Mouse (Mus musculus) hematopoietic stem cell, adult 5-6 weeks (primary cell): ENCODE results near the gene Tbc1d14. TPM values are rescaled to one million over a fixed set of nuclear protein-coding genes. Genes with fewer than 3 reads are reported as not detected.

Experiments used
- ATAC-seq, 2 experiments: fragments of 125-278 bp in 1 of 2; replicated peaks in 1 of 2; 2 replicates each; pipeline ENCODE4 v1.8.0; 2016 to 2017; ENCODE audit warnings: inconsistent platforms in 2 of 2, mild to moderate bottlenecking in 2 of 2, moderate number of reproducible peaks in 2 of 2, low read depth in 1 of 2, moderate TSS enrichment in 1 of 2; ENCODE audit not compliant: low FRiP score in 2 of 2, poor library complexity in 2 of 2, severe bottlenecking in 2 of 2, insufficient read depth in 1 of 2, low TSS enrichment in 1 of 2
- total RNA-seq: library from RNA; stranded (forward); fragments of 172-1452, 232-1000 nt; gene quantifications from 2 replicates; pipeline ENCODE4 v1.2.3, GENCODE M21; 2017

The Tbc1d14 gene
- total RNA-seq, 1 experiment from 2014 or later = 8.8 TPM

DNA sequence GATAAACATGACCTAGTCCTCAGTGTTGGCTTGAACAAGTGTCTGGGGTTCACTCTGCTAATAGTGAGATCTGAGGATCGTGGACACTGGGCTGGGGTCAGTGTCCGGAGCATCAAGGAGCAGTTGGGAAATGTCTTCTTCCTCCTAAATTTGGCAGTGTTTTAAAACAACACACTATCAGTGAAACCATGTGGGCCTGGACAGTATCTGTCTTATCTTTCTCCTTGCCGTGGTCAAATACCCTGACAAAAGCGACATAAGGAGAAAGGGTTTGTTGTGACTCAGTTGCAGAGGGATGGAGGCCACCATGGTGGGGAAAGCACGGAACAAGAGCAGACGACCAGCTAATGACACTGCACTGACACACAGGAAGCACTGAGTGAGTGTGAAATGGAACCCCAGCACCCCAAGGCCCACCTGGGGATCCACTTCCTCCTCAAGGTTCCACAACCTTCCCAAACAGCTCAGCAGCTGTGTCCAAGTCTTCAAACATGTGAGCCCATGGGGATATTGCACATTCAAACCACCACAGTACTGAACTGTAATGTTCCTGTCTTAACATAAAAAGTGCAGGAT, 58.5 kb downstream of the Tbc1d14 start:
- no peak for ATAC-seq

DNA sequence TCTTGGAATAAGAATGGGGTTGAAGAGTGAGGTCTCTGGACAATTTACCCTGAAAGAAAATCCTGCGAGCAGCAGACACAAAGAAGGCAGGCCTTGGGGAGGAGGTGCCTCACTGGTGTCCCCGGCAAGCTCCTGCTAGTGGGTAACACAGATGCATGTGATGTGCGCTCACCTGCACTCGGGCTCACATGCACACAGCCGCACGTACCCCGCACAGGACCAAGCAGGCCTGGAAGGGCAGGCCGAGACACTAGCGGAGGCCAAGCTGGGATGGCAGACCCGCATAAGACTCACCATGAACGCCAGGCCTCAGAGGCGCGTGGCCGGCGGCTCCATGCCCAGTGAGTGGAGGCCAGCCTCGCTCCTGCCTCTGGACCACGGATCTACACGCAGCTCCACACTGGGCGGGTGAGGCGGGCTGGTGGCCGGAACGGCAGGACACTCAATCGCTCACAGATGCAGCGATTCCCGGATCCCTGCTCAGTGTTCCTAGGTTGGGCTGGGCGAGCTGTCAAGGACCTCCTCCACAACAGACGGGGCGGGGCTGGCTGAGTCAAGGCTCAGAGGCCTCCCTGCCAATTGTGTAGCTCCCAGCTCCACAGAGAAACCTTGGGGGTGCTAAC, 62.8 kb downstream of the Tbc1d14 start:
- ATAC-seq = peak; percentile 91 to 94

DNA sequence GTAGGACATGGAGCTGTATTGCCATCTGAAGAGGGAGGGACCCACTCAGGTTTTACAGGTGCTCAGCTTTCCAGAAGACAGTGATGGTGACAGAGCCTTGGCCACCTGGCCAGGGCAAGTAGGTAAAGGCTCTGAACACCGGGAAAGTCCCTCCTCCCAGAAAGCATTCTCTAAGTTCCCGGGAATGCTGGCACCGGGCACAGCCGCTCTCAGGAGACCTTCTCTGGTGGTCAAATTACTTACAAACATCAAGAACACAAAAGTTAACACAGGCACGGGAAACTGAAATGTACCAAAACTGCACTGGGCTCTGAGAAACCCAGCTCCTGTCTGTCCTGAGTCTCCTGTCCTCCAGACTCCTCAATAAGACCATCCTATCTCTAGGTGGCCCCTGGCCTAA, 63.4 kb downstream of the Tbc1d14 start:
- no peak for ATAC-seq

DNA sequence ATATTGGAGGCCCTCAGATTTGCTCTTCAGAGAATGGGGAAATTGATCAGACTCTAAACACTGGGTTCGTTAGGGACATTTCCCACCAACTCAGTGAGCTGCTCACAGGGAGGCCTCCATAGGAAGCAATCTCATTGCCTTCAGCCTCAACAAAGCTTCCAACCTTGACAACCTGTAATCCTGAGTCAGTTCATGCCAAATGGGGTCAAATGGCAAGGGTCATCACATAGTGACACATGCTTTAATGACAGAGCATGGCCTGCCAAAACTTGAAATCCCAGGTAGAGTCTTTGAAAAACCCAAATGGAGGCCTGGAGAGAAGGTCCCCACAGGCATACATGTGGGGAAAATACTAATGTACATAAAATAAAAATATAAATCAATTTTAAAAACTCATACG, 66.2 kb downstream of the Tbc1d14 start:
- ATAC-seq = no peak

DNA sequence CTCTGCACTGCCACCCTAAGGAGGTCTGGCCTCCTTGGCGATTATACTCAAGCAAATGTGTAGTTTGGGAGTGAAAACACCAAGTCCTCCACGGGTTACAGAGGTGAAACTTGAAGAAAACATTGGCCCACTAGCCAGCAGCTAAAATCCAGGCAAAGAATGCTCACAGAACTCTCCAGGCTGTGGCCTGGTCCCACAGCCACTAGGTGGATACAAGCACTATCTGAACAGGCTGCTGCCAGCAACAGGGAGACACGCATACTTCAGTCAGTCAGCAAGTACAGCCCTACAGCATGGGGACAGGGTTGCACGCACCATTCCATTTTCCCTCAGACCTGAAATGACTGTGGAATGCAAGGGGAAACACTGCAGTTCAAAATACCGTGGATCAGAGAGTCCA, 66.8 kb downstream of the Tbc1d14 start:
- no peak for ATAC-seq

DNA sequence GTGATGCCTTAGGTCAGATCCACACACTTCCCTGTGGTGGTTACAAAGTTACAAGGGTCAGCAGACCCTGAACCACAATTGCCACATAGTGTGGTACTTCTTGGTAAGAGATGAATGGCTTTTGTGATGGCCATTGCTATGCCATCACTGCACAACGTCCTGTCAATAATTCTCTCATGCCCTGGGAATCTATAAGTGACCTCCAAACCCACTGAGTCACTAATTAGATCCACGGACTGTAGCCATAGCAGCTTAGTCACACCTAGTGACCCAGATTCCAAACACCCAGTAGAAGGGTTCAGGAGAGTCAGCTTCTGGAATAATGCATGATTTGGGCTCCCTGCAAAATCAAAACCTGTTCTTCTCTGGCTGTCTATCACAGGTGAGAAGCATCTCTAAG, 67.9 kb downstream of the Tbc1d14 start:
- ATAC-seq = no peak

DNA sequence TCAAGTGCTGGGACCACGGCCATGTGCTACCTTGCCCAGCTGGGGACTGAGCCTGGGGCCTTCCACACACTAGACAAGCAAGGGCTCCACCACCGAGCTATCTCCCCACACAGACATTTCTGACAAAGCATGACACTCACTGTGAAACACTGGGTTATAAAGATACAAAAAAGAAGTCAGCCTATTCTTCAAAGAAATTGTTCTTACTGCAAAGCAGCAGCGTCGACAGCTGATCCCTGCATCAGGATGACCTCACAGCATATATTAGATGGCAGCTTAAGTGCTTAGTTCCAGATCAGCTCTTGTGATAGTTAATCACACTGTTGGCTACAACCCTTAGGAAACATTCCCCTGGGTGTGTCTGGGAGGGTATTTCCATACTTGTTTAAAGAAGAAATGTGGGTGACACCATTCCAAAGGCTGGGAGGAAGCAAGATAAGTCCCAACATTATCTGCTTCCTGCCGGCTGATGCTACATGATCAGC, 69.8 kb downstream of the Tbc1d14 start:
- no peak for ATAC-seq

DNA sequence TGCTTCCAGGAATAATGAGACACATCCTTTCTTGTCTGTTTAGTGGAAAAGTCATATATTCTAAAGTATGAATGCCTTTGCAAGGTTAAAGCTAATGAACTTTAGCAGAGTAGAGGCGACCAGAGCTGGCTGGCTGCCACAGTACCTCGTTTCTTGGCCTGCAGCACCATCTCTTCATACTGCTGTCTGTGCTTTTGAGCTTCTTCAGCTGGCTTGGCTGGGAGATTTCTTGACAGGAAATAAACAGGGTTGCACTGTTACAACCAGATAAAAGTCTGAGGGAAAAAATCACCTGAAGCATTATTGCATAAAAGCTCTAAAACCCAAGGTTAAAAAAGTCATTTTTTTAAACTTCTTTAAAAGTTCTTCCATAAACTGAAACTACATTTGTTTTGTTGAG, 70.3 kb downstream of the Tbc1d14 start:
- ATAC-seq = no peak

DNA sequence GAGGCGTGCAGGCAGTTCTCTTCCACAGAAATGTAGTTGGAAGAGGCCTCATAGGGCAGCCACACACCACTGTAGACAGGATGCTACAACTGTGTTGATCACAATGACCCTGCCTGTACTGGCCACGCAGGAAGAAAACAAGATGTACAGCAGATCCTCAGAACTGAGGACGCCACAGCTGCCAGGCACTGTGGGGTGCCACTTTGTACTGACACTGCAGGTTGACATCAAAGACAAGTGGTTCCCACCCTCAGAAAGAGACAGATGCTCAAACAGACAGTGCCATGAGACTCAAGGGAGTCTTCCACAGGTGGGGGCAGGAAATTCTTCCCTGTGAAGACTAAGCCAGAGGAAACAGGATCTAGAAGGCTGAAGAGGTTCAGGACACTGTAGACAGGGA, 73.3 kb downstream of the Tbc1d14 start:
- no peak for ATAC-seq

DNA sequence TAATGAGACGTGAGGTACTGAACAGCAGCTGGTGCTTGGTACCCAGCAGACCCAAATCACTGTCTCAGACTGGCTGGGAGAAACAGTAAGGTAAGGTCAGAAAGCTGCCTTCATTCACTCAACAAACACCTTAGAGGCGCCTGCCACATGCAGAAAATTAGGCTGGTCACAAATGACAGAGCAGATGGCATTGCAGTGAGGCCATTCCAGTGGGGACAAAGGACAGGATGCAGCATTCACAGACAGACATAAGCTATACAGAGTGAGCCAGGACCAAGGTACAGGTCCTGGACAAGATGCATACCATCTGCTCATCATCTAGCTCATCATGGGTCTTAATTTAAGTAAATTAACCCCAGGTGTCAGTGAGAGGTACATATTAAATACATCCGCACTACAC, 75.5 kb downstream of the Tbc1d14 start:
- no peak for ATAC-seq

DNA sequence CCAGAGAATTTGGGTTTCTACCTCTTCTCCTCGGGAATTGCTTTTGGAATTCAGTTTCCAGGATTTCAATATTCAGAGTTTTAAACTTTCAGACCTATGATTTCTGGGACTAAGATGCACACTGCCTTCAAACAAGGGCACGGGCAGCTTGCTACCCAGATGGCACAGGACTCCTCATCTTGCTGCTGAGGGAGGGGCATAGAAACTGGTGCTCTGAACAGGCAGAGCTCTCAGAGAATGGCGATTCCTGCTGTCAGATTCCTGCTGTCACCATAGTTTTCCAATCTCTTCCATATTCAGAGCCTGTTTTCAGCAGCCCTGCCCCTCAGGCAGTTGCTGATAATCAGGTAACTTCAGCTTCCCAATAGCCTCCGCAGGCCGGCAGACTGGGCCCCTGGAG, 77.5 kb downstream of the Tbc1d14 start:
- ATAC-seq = no peak

DNA sequence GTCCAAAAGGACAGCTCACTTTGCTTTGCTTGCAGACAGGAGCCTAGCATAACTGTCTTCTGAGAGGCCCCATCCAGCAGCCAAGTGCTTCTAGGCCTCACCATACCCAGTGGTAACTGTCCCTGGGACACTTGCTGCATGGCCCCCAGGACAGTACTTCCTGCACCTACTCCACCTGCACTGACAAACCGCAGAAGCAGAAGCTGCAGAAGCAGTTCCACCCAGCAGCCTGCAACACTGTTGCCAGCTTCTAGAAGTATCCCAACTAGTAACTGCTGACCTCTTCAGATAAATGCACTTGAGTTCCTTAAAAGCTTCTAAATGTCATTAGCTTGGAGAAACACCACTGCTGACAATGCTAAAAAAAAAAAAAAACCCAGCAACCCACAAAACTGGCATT, 78.0 kb downstream of the Tbc1d14 start:
- ATAC-seq = no peak

DNA sequence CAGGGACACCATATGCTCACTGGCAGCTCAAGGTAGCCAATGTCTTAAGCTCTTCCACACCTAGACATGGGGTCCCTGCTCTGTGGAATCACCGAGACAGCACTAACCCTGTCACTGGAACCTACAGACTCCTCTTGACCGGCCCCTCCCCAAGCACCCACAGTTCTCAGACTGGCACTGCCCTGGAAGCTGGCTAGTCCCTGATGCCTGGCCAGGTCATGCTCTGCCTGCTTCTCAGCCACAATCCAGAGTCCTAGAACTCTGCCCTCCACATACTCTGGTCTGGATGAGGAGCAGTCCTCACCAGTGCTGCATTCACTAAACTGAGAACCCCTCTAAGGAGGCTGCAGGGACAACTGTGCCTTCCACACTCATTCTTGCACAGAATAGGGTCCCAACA, 82.1 kb downstream of the Tbc1d14 start:
- ATAC-seq = no peak

DNA sequence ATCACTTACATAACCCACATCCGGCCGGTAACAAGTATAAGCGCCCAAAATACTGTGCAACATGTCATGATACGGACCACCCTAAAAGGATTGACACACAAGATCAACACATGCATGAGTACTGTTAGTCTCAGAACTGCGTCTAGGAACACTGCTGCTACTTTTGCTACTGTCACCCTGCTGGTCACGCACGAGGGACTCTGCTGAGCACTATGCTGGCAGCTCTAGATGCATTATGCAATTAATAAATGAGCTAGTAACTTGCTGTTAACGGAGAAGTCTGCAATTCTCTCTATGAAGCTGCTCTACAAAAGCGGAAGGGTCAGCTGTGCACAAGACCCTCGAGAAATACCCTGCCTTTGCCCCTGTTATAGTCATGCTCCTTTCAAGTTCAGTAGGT, 84.7 kb downstream of the Tbc1d14 start:
- ATAC-seq = no peak

DNA sequence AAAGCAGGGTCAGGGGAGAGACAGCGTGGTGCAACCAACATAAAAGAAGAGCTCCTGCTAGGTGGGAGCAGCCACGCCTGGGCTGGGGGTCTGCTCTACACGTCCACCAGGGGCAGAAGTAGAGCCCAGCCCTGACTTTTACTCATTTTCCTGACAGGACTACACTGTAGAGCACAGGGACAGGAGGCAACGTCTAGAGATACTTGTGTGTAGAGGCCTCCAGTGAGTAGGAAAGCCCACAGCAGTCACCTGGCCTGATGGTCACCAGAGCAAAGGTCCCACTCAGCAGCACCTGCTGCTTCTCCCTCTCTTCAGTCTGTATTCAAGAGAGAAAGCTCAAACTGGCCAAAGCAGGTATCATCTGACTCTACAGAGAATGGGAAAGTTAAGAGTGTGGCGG, 87.4 kb downstream of the Tbc1d14 start:
- ATAC-seq = no peak

DNA sequence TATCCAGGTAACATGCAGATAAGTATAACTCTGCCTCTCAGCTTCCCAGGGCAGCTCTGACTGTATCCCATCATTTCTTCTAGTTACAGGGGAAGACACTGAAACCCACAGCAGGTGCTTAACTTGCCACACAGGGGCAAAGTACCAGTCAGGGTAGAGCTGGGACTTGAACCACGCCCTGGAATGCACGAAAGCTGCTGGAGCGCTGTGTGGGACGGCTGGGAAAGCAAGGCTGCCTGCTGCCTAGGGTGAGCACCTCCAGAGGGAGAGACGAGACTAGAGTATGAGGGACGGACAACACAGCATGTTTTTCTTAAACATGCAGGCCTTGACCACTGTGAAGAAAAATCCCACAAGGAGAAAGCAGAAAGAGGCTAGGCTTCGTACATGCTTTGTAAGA, 87.8 kb downstream of the Tbc1d14 start:
- ATAC-seq = no peak

DNA sequence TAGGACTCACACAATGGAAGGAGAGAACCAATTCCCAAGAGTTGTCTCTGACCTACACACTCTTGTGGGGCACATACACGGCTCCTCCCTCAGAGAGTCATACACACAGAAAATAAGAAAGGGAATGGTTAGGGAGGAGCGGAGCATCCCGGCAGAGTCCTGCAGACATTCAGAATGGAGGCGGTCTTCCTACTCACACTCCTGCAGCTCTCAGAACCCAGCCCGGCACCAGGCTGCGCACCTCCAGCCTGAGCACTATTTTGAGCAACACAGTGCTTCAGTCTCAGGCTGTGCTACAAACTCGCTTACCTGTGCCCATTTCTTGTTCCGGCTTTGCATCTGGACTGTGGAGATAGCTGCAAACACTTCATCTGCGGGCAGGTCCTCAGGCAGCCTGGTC, 98.4 kb downstream of the Tbc1d14 start:
- ATAC-seq = no peak

DNA sequence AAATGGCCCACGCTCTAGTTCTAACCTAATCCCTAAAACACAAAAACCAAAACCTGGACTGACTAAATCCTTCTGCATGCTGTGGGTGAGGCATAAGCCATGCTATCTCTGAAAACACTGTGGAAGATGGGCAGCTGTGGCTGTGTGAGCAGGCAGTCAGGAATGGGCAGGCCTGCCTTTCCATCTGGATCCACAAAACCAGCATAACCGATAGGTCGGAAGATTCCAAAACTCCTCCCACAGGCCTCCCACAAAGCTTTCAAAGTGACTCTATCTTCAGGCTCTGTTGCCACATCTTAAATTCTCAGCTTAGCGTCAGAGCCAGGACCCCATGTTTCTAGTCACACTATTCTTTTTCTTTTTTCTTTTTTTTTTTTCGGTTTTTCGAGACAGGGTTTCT, 99.2 kb downstream of the Tbc1d14 start:
- no peak for ATAC-seq

DNA sequence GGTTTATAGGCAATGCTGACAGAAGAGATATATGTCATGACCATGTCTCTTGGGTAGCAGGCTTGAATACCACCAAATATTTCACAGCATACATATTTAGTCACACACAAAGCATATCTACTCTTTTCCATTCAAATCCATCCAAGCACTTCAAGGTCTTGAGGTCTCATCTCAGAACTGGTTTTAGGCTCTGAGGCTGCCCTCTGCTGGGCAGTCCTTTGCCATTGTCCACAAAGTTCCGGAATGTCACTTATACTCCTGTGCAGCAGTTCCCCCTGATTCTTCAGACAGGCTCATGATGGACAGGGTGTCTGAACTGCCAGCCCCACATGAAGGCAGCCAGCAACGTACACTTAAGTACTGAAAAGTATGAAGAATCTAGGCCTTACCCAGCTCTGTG, 103.9 kb downstream of the Tbc1d14 start:
- no peak for ATAC-seq
